Mouse (Mus musculus) bone marrow macrophage, adult 2 months (primary cell): ENCODE measurements around the gene Sec14l1.

Experiments
- CTCF ChIP-seq: IDR thresholded peaks from 2 replicates; pipeline ENCODE4 v1.5.1; 2012; ENCODE audit warnings: low read depth, mild to moderate bottlenecking, low read length, moderate library complexity
- POLR2A ChIP-seq: IDR thresholded peaks from 2 replicates; pipeline ENCODE4 v1.6.1; 2012; ENCODE audit warnings: mild to moderate bottlenecking, low read depth, low read length, borderline replicate concordance

GRCm38 (mm10) chr11:117153553-117153952 is 38.6 kb downstream of the Sec14l1 start:
- TF ChIP-seq POLR2A (no peak), CTCF (no peak)
